Mouse (Mus musculus) embryo, embryonic 11.5 days (tissue): ENCODE measurements at regions not wholly inside any gene's neighbourhood (a gene's known extent, or its start where the extent isn't known, plus 50 kb on each side); places are given as distances from the start of the nearest gene placed in this dataset.
"Not testable (repeated sequence)": the region's sequence is repeated elsewhere in the genome, so short reads cannot be mapped to it uniquely, and the experiment has no call there.

ENCODE experiments used
- DNase-seq: peaks from one replicate; pipeline ENCODE4 v3.0.0-alpha.2; 2012; ENCODE audit warnings: low read depth, low spot score

- no peak for DNase-seq
These were observed 195.9 kb downstream of the Unc5cl start for GRCm38 (mm10) chr17:48650556-48650955.

GRCm38 (mm10) chr17:48672749-48673148 is 218.0 kb downstream of the Unc5cl start:
- DNase-seq, result no peak

- no peak for DNase-seq
These were observed 223.6 kb downstream of the Unc5cl start for GRCm38 (mm10) chr17:48678216-48678832.

GRCm38 (mm10) chr17:48680331-48680730 is 225.6 kb downstream of the Unc5cl start:
- no peak for DNase-seq

- DNase-seq, result no peak
These were observed 234.2 kb downstream of the Unc5cl start for GRCm38 (mm10) chr17:48688944-48689343.

- DNase-seq, result no peak
These were observed 233.7 kb upstream of the Lrfn2 start for GRCm38 (mm10) chr17:48698456-48698855.

- DNase-seq, result no peak
These were observed 231.6 kb upstream of the Lrfn2 start for GRCm38 (mm10) chr17:48700591-48700990.

- DNase-seq, result no peak
These were observed 211.7 kb upstream of the Lrfn2 start for GRCm38 (mm10) chr17:48720506-48720905.

GRCm38 (mm10) chr17:48723286-48723685 is 208.9 kb upstream of the Lrfn2 start:
- DNase-seq, result no peak

- DNase-seq, result no peak
These were observed 207.6 kb upstream of the Lrfn2 start for GRCm38 (mm10) chr17:48724513-48725112.

- DNase-seq, result no peak
These were observed 205.7 kb upstream of the Lrfn2 start for GRCm38 (mm10) chr17:48726460-48726859.

- no peak for DNase-seq
These were observed 198.4 kb upstream of the Lrfn2 start for GRCm38 (mm10) chr17:48733801-48734200.

- not testable (repeated sequence) for DNase-seq
These were observed 195.0 kb upstream of the Lrfn2 start for GRCm38 (mm10) chr17:48737181-48737580.

- no peak for DNase-seq
These were observed 193.5 kb upstream of the Lrfn2 start for GRCm38 (mm10) chr17:48738708-48739107.

- DNase-seq, result no peak
These were observed 189.3 kb upstream of the Lrfn2 start for GRCm38 (mm10) chr17:48742769-48743405.

GRCm38 (mm10) chr17:48770099-48770498 is 162.1 kb upstream of the Lrfn2 start:
- DNase-seq, result no peak

- DNase-seq, result no peak
These were observed 160.4 kb upstream of the Lrfn2 start for GRCm38 (mm10) chr17:48771721-48772320.

GRCm38 (mm10) chr17:48774172-48774890 is 157.8 kb upstream of the Lrfn2 start:
- no peak for DNase-seq

- no peak for DNase-seq
These were observed 156.7 kb upstream of the Lrfn2 start for GRCm38 (mm10) chr17:48775479-48775878.

GRCm38 (mm10) chr17:48776502-48776902 is 155.7 kb upstream of the Lrfn2 start:
- DNase-seq, result no peak

GRCm38 (mm10) chr17:48780217-48780616 is 152.0 kb upstream of the Lrfn2 start:
- DNase-seq, result no peak

GRCm38 (mm10) chr17:48784417-48784816 is 147.8 kb upstream of the Lrfn2 start:
- DNase-seq, result no peak
